Mouse (Mus musculus): ENCODE data around the gene Itga5. TPM values are rescaled to one million over a fixed set of nuclear protein-coding genes. Genes with fewer than 3 reads are reported as not detected.

The Itga5 gene
- polyA plus RNA-seq, 1 experiment from 2014 or later, result 6.3 TPM

DNA sequence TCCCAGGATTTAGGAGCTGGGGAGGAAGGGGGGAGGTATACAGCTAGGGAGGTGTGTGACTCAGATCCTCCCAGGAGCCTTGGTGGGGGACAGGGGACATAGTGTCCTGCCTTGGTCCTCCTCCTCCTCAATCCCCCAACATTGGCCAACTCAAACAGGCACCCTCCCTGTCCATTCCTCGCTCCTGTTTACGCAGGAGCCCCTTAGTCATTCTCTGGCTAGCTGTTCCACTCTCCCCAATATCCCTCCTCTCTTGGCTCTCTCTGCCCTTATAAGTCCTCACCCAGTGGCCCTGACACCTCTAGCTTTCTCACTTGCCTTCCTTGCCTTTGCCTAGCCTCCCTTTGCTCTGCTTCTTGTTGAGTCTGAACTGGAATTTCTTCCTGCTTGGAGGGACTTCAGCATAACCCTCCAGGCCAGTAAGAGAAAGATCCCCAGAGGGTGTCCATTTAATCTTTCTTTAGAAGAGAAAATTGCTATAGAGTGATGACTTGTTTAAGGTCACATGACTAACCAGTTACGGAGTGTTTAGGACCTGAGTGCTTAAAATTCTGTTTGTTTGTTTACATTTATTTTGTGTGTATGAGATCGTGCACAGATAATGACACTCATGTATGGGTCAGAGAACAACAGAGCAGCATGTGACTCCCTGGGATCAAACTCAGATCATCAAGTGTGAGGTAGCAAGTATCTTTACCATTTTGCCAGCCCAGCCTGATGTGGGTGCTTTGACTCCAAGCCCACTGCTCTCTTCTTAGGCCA, 1.8 kb upstream of the Itga5 start:
- ATAC-seq, result no peak
- Histone ChIP-seq H3K4me2 (ENCODE audit: low read length) (no peak overlapping the region), H3K36me3 (ENCODE audit: control insufficient read depth, insufficient read depth, low read length) (no peaks in the 10 kb centered on the region), H3K27me3 (replicated peaks; ENCODE audit: control insufficient read depth, insufficient read depth, low read length) (peaks cover 4% of the 10 kb centered on the region; the same call in 1 of the 2 replicates), H3K9ac (ENCODE audit: low read depth, low read length) (no peak overlapping the region), H3K4me1 (ENCODE audit: control insufficient read depth, insufficient read depth, low read depth, low read length) (peaks cover 16% of the 10 kb centered on the region), H3K27ac (ENCODE audit: low read depth, low read length) (no peak overlapping the region), H3K4me3 (ENCODE audit: low read length) (no peak overlapping the region), H3K9me3 (ENCODE audit: control insufficient read depth, low read length) (no peaks in the 10 kb centered on the region)
- 77% methylated on average over 4 of the region's 4 CpGs for WGBS

DNA sequence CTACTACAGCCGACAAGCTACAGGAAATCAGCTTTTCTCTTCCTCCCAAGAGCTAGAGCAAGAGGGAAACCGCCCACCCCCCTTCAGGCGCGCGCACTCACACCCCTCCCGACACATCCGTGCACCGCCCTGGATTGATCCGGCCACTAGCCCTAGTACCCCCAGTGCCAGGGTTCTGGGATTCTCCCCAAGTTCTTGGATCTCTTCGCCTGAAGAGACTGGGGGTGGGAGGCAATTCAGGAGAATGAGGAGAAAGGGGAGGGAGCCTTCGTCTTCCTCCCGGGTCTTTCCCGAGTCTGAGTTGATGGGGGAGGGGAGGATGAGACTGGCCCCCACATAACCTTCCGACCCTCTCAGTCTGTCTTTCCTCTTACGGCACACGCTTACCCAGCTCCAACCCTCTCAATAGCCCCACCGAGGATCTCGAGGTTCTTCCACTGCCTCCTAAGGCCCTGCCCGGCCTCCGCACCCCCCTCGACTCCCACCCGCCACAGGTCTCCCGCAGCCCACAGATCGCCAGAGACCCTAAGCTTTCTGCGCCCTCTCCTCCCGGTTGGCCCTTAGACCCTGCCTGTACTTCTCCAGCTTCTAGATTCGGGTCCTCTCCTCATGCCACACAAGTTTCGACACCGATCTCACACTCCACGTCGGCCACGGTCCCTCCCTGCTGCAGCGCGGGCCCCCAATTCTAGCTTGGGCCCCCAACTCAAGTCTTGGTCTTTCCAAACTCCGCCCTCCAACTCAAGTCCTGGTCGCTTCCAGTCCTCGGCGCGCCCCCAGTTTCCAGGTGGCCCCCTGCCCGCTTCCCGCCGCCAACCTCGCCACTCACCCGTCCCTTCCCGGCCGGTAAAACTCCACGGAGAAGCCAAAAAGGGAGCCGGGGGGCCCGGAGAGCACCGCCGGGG, 840 bp downstream of the Itga5 start:
- peaks cover 16% of the 10 kb centered on the region for H3K4me1 ChIP-seq (ENCODE audit: control insufficient read depth, insufficient read depth, low read depth, low read length)
- H3K36me3 ChIP-seq (ENCODE audit: control insufficient read depth, insufficient read depth, low read length), result no peaks in the 10 kb centered on the region
- H3K27me3 ChIP-seq (replicated peaks; ENCODE audit: control insufficient read depth, insufficient read depth, low read length), result peaks cover 4% of the 10 kb centered on the region; the same call in 1 of the 2 replicates
- WGBS, result 1% methylated on average over 47 of the region's 51 CpGs
- ATAC-seq, result peak; percentile 43
- no peak overlapping the region; the same call in 1 of the 2 replicates for H3K27ac ChIP-seq (ENCODE audit: low read depth, low read length)
- H3K4me3 ChIP-seq (ENCODE audit: low read length), result peak overlapping the region; percentile 51
- H3K9me3 ChIP-seq (ENCODE audit: control insufficient read depth, low read length), result no peaks in the 10 kb centered on the region
- peak overlapping the region; percentile 74 for H3K9ac ChIP-seq (ENCODE audit: low read depth, low read length)
- peak overlapping the region; percentile 98 for H3K4me2 ChIP-seq (ENCODE audit: low read length)

- Histone ChIP-seq H3K4me3 (ENCODE audit: low read length) (no peak overlapping the region), H3K4me1 (ENCODE audit: control insufficient read depth, insufficient read depth, low read depth, low read length) (peaks cover 16% of the 10 kb centered on the region), H3K9ac (ENCODE audit: low read depth, low read length) (no peak overlapping the region), H3K27me3 (replicated peaks; ENCODE audit: control insufficient read depth, insufficient read depth, low read length) (peaks cover 4% of the 10 kb centered on the region; the same call in 1 of the 2 replicates), H3K4me2 (ENCODE audit: low read length) (peak overlapping the region; percentile 98), H3K27ac (ENCODE audit: low read depth, low read length) (no peak overlapping the region), H3K36me3 (ENCODE audit: control insufficient read depth, insufficient read depth, low read length) (no peaks in the 10 kb centered on the region), H3K9me3 (ENCODE audit: control insufficient read depth, low read length) (no peaks in the 10 kb centered on the region)
- ATAC-seq, result no peak
- WGBS, result 59% methylated on average over 4 of the region's 4 CpGs
These were observed 1.8 kb downstream of the Itga5 start for GRCm38 (mm10) chr15:103364761-103365160.

DNA sequence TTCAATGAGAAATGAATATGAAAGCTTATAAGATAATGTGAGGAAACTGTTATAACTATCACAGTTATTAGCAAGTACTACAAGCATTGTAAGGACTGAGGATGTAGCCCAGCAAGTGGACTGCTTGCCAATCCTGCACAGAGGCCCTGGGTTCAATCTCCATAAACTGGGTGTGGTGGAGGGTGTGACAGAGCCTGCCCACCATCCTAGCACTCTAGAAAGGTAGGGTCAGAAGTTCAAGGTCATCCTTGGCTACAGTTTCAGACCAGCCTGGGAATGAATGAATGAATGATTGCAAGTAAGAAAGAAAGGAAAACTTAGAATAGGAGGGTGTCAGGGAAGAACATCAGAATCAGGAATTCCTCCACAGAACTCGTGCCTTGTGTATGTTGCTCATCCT, 2.8 kb downstream of the Itga5 start:
- H3K36me3 ChIP-seq (ENCODE audit: control insufficient read depth, insufficient read depth, low read length), result no peaks in the 10 kb centered on the region
- ATAC-seq, result no peak

GRCm38 (mm10) chr15:103362950-103363349, 3.6 kb downstream of the Itga5 start:
- H3K9ac ChIP-seq (ENCODE audit: low read depth, low read length), result no peak overlapping the region
- no peak for ATAC-seq

More for the DNA sequence above, 2.8 kb downstream of the Itga5 start:
- peaks cover 16% of the 10 kb centered on the region for H3K4me1 ChIP-seq (ENCODE audit: control insufficient read depth, insufficient read depth, low read depth, low read length)
- WGBS, result 73% methylated on average over 1 of the region's 1 CpGs
- H3K9me3 ChIP-seq (ENCODE audit: control insufficient read depth, low read length), result no peaks in the 10 kb centered on the region
- no peak overlapping the region for H3K4me2 ChIP-seq (ENCODE audit: low read length)
- H3K27me3 ChIP-seq (replicated peaks; ENCODE audit: control insufficient read depth, insufficient read depth, low read length), result peaks cover 4% of the 10 kb centered on the region; the same call in 1 of the 2 replicates
- no peak overlapping the region for H3K27ac ChIP-seq (ENCODE audit: low read depth, low read length)
- no peak overlapping the region for H3K4me3 ChIP-seq (ENCODE audit: low read length)
- no peak overlapping the region for H3K9ac ChIP-seq (ENCODE audit: low read depth, low read length)

DNA sequence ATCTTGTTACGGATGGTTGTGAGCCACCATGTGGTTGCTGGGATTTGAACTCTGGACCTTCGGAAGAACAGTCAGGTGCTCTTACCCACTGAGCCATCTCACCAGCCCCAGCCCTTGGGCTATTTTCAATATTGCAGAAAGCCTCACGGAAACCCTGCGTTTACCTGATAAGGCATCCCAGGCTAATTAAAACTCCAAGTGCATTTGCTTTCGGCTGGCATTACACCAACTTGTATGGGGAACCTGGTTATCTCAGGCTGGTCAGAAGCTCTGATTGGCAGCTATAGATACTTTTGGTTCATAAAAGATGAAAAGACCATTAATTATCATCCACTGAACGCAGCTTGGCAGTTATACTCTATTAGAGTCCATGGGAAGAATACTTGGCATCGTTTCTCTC, 4.2 kb downstream of the Itga5 start:
- Histone ChIP-seq H3K4me1 (ENCODE audit: control insufficient read depth, insufficient read depth, low read depth, low read length) (peaks cover 16% of the 10 kb centered on the region), H3K27ac (ENCODE audit: low read depth, low read length) (no peak overlapping the region), H3K36me3 (ENCODE audit: control insufficient read depth, insufficient read depth, low read length) (no peaks in the 10 kb centered on the region), H3K9me3 (ENCODE audit: control insufficient read depth, low read length) (no peaks in the 10 kb centered on the region), H3K4me3 (ENCODE audit: low read length) (no peak overlapping the region), H3K4me2 (ENCODE audit: low read length) (no peak overlapping the region), H3K9ac (ENCODE audit: low read depth, low read length) (no peak overlapping the region), H3K27me3 (replicated peaks; ENCODE audit: control insufficient read depth, insufficient read depth, low read length) (peaks cover 4% of the 10 kb centered on the region; the same call in 1 of the 2 replicates)
- WGBS, result 84% methylated on average over 6 of the region's 7 CpGs
- no peak for ATAC-seq

More at GRCm38 (mm10) chr15:103362950-103363349, 3.6 kb downstream of the Itga5 start:
- Histone ChIP-seq H3K4me3 (ENCODE audit: low read length) (no peak overlapping the region), H3K27me3 (replicated peaks; ENCODE audit: control insufficient read depth, insufficient read depth, low read length) (peaks cover 4% of the 10 kb centered on the region; the same call in 1 of the 2 replicates), H3K27ac (ENCODE audit: low read depth, low read length) (no peak overlapping the region), H3K4me1 (ENCODE audit: control insufficient read depth, insufficient read depth, low read depth, low read length) (peaks cover 16% of the 10 kb centered on the region), H3K9me3 (ENCODE audit: control insufficient read depth, low read length) (no peaks in the 10 kb centered on the region), H3K36me3 (ENCODE audit: control insufficient read depth, insufficient read depth, low read length) (no peaks in the 10 kb centered on the region), H3K4me2 (ENCODE audit: low read length) (no peak overlapping the region)
- 98% methylated on average over 3 of the region's 3 CpGs for WGBS

DNA sequence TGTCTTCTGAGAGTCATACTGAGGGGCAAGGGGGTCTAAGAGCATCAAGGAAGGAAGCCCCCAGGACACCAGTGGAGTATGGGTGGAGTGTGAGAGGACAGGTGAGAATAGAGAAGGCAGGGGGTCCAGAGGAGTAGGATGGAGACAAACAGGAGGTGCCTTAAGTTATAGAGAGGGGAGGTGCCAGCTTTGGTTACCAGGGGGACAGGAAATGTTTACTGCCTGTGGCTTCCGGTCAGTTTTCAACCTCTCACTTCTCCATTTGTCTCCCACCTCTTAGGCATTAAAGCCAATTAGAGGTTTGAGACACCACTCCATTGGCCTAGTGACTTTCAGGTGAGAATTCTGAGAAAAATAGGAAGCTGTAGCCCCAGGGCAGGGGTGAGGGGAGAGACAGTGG, 5.3 kb downstream of the Itga5 start:
- Histone ChIP-seq H3K9ac (ENCODE audit: low read depth, low read length) (no peak overlapping the region), H3K4me2 (ENCODE audit: low read length) (no peak overlapping the region), H3K27ac (ENCODE audit: low read depth, low read length) (no peak overlapping the region), H3K4me3 (ENCODE audit: low read length) (no peak overlapping the region), H3K27me3 (replicated peaks; ENCODE audit: control insufficient read depth, insufficient read depth, low read length) (no peaks in the 10 kb centered on the region; the same call in 1 of the 2 replicates), H3K9me3 (ENCODE audit: control insufficient read depth, low read length) (no peaks in the 10 kb centered on the region), H3K36me3 (ENCODE audit: control insufficient read depth, insufficient read depth, low read length) (no peaks in the 10 kb centered on the region), H3K4me1 (ENCODE audit: control insufficient read depth, insufficient read depth, low read depth, low read length) (peaks cover 9% of the 10 kb centered on the region)
- no peak for ATAC-seq
- 94% methylated on average over 1 of the region's 1 CpGs for WGBS

DNA sequence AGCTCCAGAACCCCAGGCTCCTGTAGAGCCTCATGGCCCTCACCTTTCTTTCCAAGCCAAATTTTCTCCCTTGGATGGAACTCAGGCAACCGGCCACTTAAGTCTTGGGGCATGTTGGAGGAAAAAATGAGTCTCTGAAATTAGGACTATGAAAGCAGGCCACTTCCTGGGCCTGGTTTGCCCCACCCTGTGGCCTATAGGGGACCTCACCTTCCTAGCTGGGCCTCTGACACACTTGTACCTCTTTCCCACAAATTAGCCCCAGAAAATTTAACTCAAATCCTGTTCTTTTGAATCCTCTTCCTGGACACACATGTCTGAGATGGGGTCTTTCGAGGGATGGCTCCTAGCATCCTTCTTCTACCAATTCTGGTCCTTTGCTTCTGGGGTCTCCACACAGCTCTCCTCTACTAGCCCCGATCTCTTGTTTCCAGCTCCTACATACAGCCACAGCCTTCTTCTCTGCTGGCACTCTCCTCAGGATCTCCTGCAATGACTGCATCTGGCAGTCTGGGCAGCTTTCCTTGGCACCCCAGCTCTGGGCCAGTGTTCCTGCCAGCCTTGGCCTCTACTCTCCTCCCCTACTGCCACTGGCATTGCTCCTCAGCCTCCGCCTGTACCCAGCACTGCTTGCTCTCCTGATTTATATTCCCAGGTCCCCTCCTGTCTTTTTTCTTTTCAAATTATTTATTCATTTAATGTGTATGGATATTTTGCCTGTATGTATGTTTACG, 6.5 kb downstream of the Itga5 start:
- no peak overlapping the region for H3K4me3 ChIP-seq (ENCODE audit: low read length)
- H3K27me3 ChIP-seq (replicated peaks; ENCODE audit: control insufficient read depth, insufficient read depth, low read length), result no peaks in the 10 kb centered on the region
- 90% methylated on average over 5 of the region's 5 CpGs for WGBS
- no peaks in the 10 kb centered on the region for H3K4me1 ChIP-seq (ENCODE audit: control insufficient read depth, insufficient read depth, low read depth, low read length)
- H3K4me2 ChIP-seq (ENCODE audit: low read length), result no peak overlapping the region
- no peaks in the 10 kb centered on the region for H3K36me3 ChIP-seq (ENCODE audit: control insufficient read depth, insufficient read depth, low read length)
- no peaks in the 10 kb centered on the region for H3K9me3 ChIP-seq (ENCODE audit: control insufficient read depth, low read length)
- no peak overlapping the region for H3K9ac ChIP-seq (ENCODE audit: low read depth, low read length)
- peak; percentile 62; the same call in 1 of the 2 replicates for ATAC-seq
- H3K27ac ChIP-seq (ENCODE audit: low read depth, low read length), result no peak overlapping the region

All from hindbrain, embryonic 16.5 days (tissue).